ENCODE assay signal across 10 mouse cellular contexts in genomic region chr4:9019241-9020110, GRCm38 (mm10).
DNase-seq lines count a peak whose midpoint lies in the region; ATAC-seq and TF ChIP-seq lines count a peak whose summit lies in the region.
"Had no signal": no experiment of that assay in that cellular context is flagged by ENCODE, and none has a peak within 500 bp of the region (broad histone marks: within the 10 kb centered on the region; RNA-seq: fewer than 3 reads in every experiment).

No protein-coding gene starts in this region.

- no peaks in the 10 kb centered on the region for H3K9me3 ChIP-seq in embryonic facial prominence, embryonic 11.5 days (replicated peaks; ENCODE audit: control insufficient read depth, low read length)
- no peaks in the 10 kb centered on the region for H3K9me3 ChIP-seq in intestine, postnatal 0 days (ENCODE audit: control insufficient read depth)

- peak; percentile 35 to 40 for DNase-seq in right cerebral cortex, postnatal 10 days (ENCODE audit: low spot score in 2 of 2)
- DNase-seq in right cerebral cortex, postnatal 4 days, result no peak
- peak; percentile 63 for DNase-seq in embryonic facial prominence, embryonic 11.5 days (ENCODE audit: low spot score)
- peak; percentile 43 to 55 for DNase-seq in layer of hippocampus, adult 2 months (ENCODE audit: low spot score in 2 of 2)
- no peak for DNase-seq in lung, postnatal 36 days
- DNase-seq in urinary bladder, postnatal 25 days (ENCODE audit: low spot score), result no peak
- DNase-seq: heart, postnatal 4 days; lung, embryonic 14.5 days; thymus, adult 2 months had no signal

- H3K27ac ChIP-seq in embryonic facial prominence, embryonic 11.5 days (replicated peaks; ENCODE audit: low read depth, low read length), result no peak overlapping the region
- H3K27ac ChIP-seq in layer of hippocampus, adult 2 months, result no peak overlapping the region
- no peak overlapping the region for H3K27ac ChIP-seq in intestine, postnatal 0 days (ENCODE audit: low read depth, low read length)

- H3K4me2 ChIP-seq in embryonic facial prominence, embryonic 11.5 days (ENCODE audit: low read depth, low read length), result no peak overlapping the region
- no peak overlapping the region for H3K4me2 ChIP-seq in intestine, postnatal 0 days (replicated peaks; ENCODE audit: low read depth)
- H3K4me2 ChIP-seq: lung, embryonic 14.5 days had no signal

- no peaks in the 10 kb centered on the region for H3K27me3 ChIP-seq in embryonic facial prominence, embryonic 11.5 days (ENCODE audit: control insufficient read depth, insufficient read depth, low read length)
- H3K27me3 ChIP-seq in intestine, postnatal 0 days (replicated peaks; ENCODE audit: control insufficient read depth, insufficient read depth, low read length), result no peaks in the 10 kb centered on the region

- H3K36me3 ChIP-seq in embryonic facial prominence, embryonic 11.5 days (replicated peaks; ENCODE audit: control insufficient read depth, insufficient read depth, low read depth, low read length), result no peaks in the 10 kb centered on the region
- no peaks in the 10 kb centered on the region for H3K36me3 ChIP-seq in intestine, postnatal 0 days (ENCODE audit: control insufficient read depth, insufficient read depth)

- ATAC-seq in embryonic facial prominence, embryonic 11.5 days (replicated peaks; ENCODE audit: insufficient number of reproducible peaks, low FRiP score, low TSS enrichment, low read depth), result no peak
- ATAC-seq in intestine, postnatal 0 days, result no peak

- no peak for TF ChIP-seq CTCF in layer of hippocampus, adult 2 months (conservative IDR thresholded peaks at IDR 0.05)
- TF ChIP-seq CTCF in intestine, postnatal 0 days (IDR thresholded peaks at IDR 0.05; ENCODE audit: low read depth), result no peak

- H3K4me3 ChIP-seq in embryonic facial prominence, embryonic 11.5 days (ENCODE audit: low read depth, low read length), result no peak overlapping the region
- H3K4me3 ChIP-seq in layer of hippocampus, adult 2 months, result no peak overlapping the region; the same call in 1 of the 2 replicates
- H3K4me3 ChIP-seq in intestine, postnatal 0 days (ENCODE audit: low read depth, low read length), result no peak overlapping the region

- no peak overlapping the region for H3K9ac ChIP-seq in embryonic facial prominence, embryonic 11.5 days (replicated peaks; ENCODE audit: low read length)
- no peak overlapping the region for H3K9ac ChIP-seq in intestine, postnatal 0 days (ENCODE audit: low read depth, low read length)
- H3K9ac ChIP-seq: lung, embryonic 14.5 days had no signal

- 51% methylated on average over 22 of the region's 22 CpGs for WGBS in embryonic facial prominence, embryonic 11.5 days
- WGBS in intestine, postnatal 0 days, result 83% methylated on average over 22 of the region's 22 CpGs

- H3K4me1 ChIP-seq in embryonic facial prominence, embryonic 11.5 days (ENCODE audit: control insufficient read depth, insufficient read depth, low read length), result peaks cover 12% of the 10 kb centered on the region
- no peaks in the 10 kb centered on the region; the same call in 1 of the 2 replicates for H3K4me1 ChIP-seq in intestine, postnatal 0 days (replicated peaks; ENCODE audit: control insufficient read depth, insufficient read depth, low read length)

Comparison
In these comparisons a context has a peak if more than half of its experiments do, and no peak if none do; other contexts are left out.
1. DNase-seq: peak in right cerebral cortex, postnatal 10 days (2 of 2), embryonic facial prominence, embryonic 11.5 days (single experiment) and layer of hippocampus, adult 2 months (2 of 2); none in right cerebral cortex, postnatal 4 days (single experiment), lung, postnatal 36 days (single experiment) and urinary bladder, postnatal 25 days (single experiment).